Mouse (Mus musculus): ENCODE results near the gene Flvcr1. TPM values are rescaled to one million over a fixed set of nuclear protein-coding genes. Genes with fewer than 3 reads are reported as not detected.

Gene Flvcr1
- polyA plus RNA-seq (2014; fragmentation: Nextera tagmentation; extraction: Ambion mirVana), result 11.8 and 12.1 TPM in 2 replicates

DNA sequence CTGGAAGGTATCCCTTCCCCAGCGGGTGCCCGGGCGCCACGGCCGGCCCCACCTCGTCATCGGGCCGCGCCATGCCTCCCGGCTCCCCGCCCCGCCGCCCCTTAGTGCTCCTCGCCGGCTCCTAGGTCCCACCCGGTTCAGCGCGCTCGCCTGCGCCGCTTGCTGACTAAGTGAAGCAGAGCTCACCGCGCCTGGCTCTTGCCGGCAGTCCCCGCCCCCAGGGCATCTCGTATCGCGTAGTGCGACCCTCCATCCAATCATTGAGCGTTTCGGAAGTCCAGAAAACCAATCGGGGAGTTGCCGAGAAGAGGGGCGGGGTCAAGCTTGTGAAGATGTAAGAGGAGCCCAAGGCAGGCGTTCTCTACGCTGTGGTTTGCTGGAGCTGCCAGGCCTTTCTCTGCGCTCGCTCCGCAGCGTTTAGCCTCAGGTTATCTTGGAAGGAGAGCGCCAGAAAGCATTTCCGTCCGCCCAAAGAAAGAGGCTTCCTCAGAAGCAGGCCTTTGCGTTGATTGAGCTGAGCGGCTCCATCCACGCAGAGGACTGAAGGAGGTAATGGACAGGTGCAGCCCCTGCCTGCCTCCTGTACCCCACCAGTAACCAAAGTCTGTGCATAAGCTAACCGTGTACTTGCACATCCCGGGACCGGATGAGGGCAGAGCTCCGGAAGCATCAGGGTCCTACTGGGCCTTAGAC lies at the start of gene Flvcr1:
Gene Flvcr1 (minus strand): TSS at position 138 of the 693 bp plus-strand sequence.
- Histone ChIP-seq H3K27ac (ENCODE audit: low read depth, low read length) (peak within 1 kb of the TSS; percentile 82), H3K9me3 (ENCODE audit: control insufficient read depth, low read length) (no peaks in the 10 kb centered on the region), H3K4me2 (peak within 1 kb of the TSS; percentile 100), H3K36me3 (ENCODE audit: control insufficient read depth, insufficient read depth, low read length) (peaks cover 5% of the 10 kb centered on the region; the same call in 1 of the 2 replicates), H3K4me1 (replicated peaks; ENCODE audit: control insufficient read depth, insufficient read depth, low read length) (peaks cover 8% of the 10 kb centered on the region), H3K9ac (ENCODE audit: low read depth, low read length) (peak within 1 kb of the TSS; percentile 88), H3K27me3 (replicated peaks; ENCODE audit: control insufficient read depth, insufficient read depth, low read length) (no peaks in the 10 kb centered on the region), H3K4me3 (ENCODE audit: low read depth, low read length) (peak within 1 kb of the TSS; percentile 79)
- ATAC-seq (replicated peaks; ENCODE audit: low FRiP score) (peak; percentile 99), DNase-seq (ENCODE audit: low spot score) (peak; percentile 96)
- under 1% methylated on average over 50 of the region's 50 CpGs for WGBS

GRCm38 (mm10) chr1:191075199-191075883 lies 49.4 kb upstream of the Flvcr1 start:
- H3K4me3 ChIP-seq (ENCODE audit: low read depth, low read length), result no peak overlapping the region
- no peak overlapping the region for H3K4me2 ChIP-seq
- H3K9ac ChIP-seq (ENCODE audit: low read depth, low read length), result no peak overlapping the region
- no peaks in the 10 kb centered on the region for H3K9me3 ChIP-seq (ENCODE audit: control insufficient read depth, low read length)
- DNase-seq (ENCODE audit: low spot score) (no peak), ATAC-seq (replicated peaks; ENCODE audit: low FRiP score) (peak; percentile 30)
- no peaks in the 10 kb centered on the region for H3K27me3 ChIP-seq (replicated peaks; ENCODE audit: control insufficient read depth, insufficient read depth, low read length)
- WGBS, result 59% methylated on average over 10 of the region's 10 CpGs
- H3K27ac ChIP-seq (ENCODE audit: low read depth, low read length), result no peak overlapping the region
- H3K36me3 ChIP-seq (ENCODE audit: control insufficient read depth, insufficient read depth, low read length), result peaks cover 45% of the 10 kb centered on the region
- no peaks in the 10 kb centered on the region for H3K4me1 ChIP-seq (replicated peaks; ENCODE audit: control insufficient read depth, insufficient read depth, low read length)

DNA sequence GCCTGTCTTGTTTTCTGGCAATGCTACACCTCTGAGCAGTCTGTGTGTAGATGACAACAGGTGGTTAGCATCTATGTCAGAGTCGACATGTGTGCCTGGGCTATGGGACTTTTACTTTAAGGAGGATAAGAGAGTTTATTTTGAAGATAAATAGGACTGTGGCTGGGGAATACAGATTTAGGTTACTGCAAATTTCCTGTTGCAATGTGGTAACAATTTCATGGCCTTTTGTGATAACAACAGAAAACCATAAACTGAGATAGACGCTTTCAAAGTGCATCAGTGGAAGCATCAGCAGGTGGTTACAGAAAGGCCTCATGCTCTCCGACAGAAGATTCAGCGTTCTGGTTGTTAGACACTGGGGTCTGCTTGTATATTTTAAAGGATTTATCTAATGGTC lies 47.5 kb upstream of the Flvcr1 start:
- Histone ChIP-seq H3K9ac (ENCODE audit: low read depth, low read length) (no peak overlapping the region), H3K27ac (ENCODE audit: low read depth, low read length) (no peak overlapping the region), H3K4me1 (replicated peaks; ENCODE audit: control insufficient read depth, insufficient read depth, low read length) (no peaks in the 10 kb centered on the region), H3K9me3 (ENCODE audit: control insufficient read depth, low read length) (no peaks in the 10 kb centered on the region), H3K4me2 (no peak overlapping the region), H3K27me3 (replicated peaks; ENCODE audit: control insufficient read depth, insufficient read depth, low read length) (no peaks in the 10 kb centered on the region), H3K36me3 (ENCODE audit: control insufficient read depth, insufficient read depth, low read length) (peaks cover 59% of the 10 kb centered on the region), H3K4me3 (ENCODE audit: low read depth, low read length) (no peak overlapping the region)
- ATAC-seq (replicated peaks; ENCODE audit: low FRiP score) (no peak), DNase-seq (ENCODE audit: low spot score) (no peak)
- WGBS, result 77% methylated on average over 4 of the region's 4 CpGs

- Histone ChIP-seq H3K9ac (ENCODE audit: low read depth, low read length) (no peak overlapping the region), H3K36me3 (ENCODE audit: control insufficient read depth, insufficient read depth, low read length) (peaks cover 60% of the 10 kb centered on the region), H3K4me1 (replicated peaks; ENCODE audit: control insufficient read depth, insufficient read depth, low read length) (no peaks in the 10 kb centered on the region), H3K27ac (ENCODE audit: low read depth, low read length) (no peak overlapping the region), H3K4me2 (no peak overlapping the region), H3K4me3 (ENCODE audit: low read depth, low read length) (no peak overlapping the region), H3K27me3 (replicated peaks; ENCODE audit: control insufficient read depth, insufficient read depth, low read length) (no peaks in the 10 kb centered on the region), H3K9me3 (ENCODE audit: control insufficient read depth, low read length) (no peaks in the 10 kb centered on the region)
- ATAC-seq (replicated peaks; ENCODE audit: low FRiP score) (no peak), DNase-seq (ENCODE audit: low spot score) (no peak)
- 82% methylated on average over 6 of the region's 6 CpGs for WGBS
Measured at GRCm38 (mm10) chr1:191073001-191073400, 47.0 kb upstream of the Flvcr1 start.

GRCm38 (mm10) chr1:191072329-191072913 lies 46.5 kb upstream of the Flvcr1 start:
- Histone ChIP-seq H3K27me3 (replicated peaks; ENCODE audit: control insufficient read depth, insufficient read depth, low read length) (no peaks in the 10 kb centered on the region), H3K9ac (ENCODE audit: low read depth, low read length) (no peak overlapping the region), H3K4me2 (no peak overlapping the region), H3K4me3 (ENCODE audit: low read depth, low read length) (no peak overlapping the region), H3K27ac (ENCODE audit: low read depth, low read length) (no peak overlapping the region), H3K4me1 (replicated peaks; ENCODE audit: control insufficient read depth, insufficient read depth, low read length) (no peaks in the 10 kb centered on the region), H3K36me3 (ENCODE audit: control insufficient read depth, insufficient read depth, low read length) (peaks cover 54% of the 10 kb centered on the region), H3K9me3 (ENCODE audit: control insufficient read depth, low read length) (no peaks in the 10 kb centered on the region)
- 88% methylated on average over 16 of the region's 16 CpGs for WGBS
- DNase-seq (ENCODE audit: low spot score), result no peak
- ATAC-seq (replicated peaks; ENCODE audit: low FRiP score), result no peak

- 83% methylated on average over 6 of the region's 6 CpGs for WGBS
- Histone ChIP-seq H3K27ac (ENCODE audit: low read depth, low read length) (no peak overlapping the region), H3K4me2 (no peak overlapping the region), H3K4me1 (replicated peaks; ENCODE audit: control insufficient read depth, insufficient read depth, low read length) (no peaks in the 10 kb centered on the region), H3K9ac (ENCODE audit: low read depth, low read length) (no peak overlapping the region), H3K4me3 (ENCODE audit: low read depth, low read length) (no peak overlapping the region), H3K36me3 (ENCODE audit: control insufficient read depth, insufficient read depth, low read length) (peaks cover 48% of the 10 kb centered on the region), H3K27me3 (replicated peaks; ENCODE audit: control insufficient read depth, insufficient read depth, low read length) (no peaks in the 10 kb centered on the region), H3K9me3 (ENCODE audit: control insufficient read depth, low read length) (no peaks in the 10 kb centered on the region)
- ATAC-seq (replicated peaks; ENCODE audit: low FRiP score) (no peak), DNase-seq (ENCODE audit: low spot score) (no peak)
Measured at GRCm38 (mm10) chr1:191071613-191072012, 45.7 kb upstream of the Flvcr1 start.

- DNase-seq (ENCODE audit: low spot score) (no peak), ATAC-seq (replicated peaks; ENCODE audit: low FRiP score) (no peak)
- no peaks in the 10 kb centered on the region for H3K4me1 ChIP-seq (replicated peaks; ENCODE audit: control insufficient read depth, insufficient read depth, low read length)
- no peak overlapping the region for H3K4me3 ChIP-seq (ENCODE audit: low read depth, low read length)
- H3K36me3 ChIP-seq (ENCODE audit: control insufficient read depth, insufficient read depth, low read length), result peaks cover 51% of the 10 kb centered on the region
- H3K27me3 ChIP-seq (replicated peaks; ENCODE audit: control insufficient read depth, insufficient read depth, low read length), result no peaks in the 10 kb centered on the region
- H3K4me2 ChIP-seq, result no peak overlapping the region
- H3K9ac ChIP-seq (ENCODE audit: low read depth, low read length), result no peak overlapping the region
- WGBS, result 85% methylated on average over 4 of the region's 4 CpGs
- H3K9me3 ChIP-seq (ENCODE audit: control insufficient read depth, low read length), result no peaks in the 10 kb centered on the region
- no peak overlapping the region for H3K27ac ChIP-seq (ENCODE audit: low read depth, low read length)
Measured at GRCm38 (mm10) chr1:191070259-191070658, 44.3 kb upstream of the Flvcr1 start.

- peaks cover 10% of the 10 kb centered on the region for H3K4me1 ChIP-seq (replicated peaks; ENCODE audit: control insufficient read depth, insufficient read depth, low read length)
- 78% methylated on average over 5 of the region's 5 CpGs for WGBS
Measured at GRCm38 (mm10) chr1:191068377-191068776, 42.4 kb upstream of the Flvcr1 start.

More at GRCm38 (mm10) chr1:191068377-191068776, 42.4 kb upstream of the Flvcr1 start:
- Histone ChIP-seq H3K36me3 (ENCODE audit: control insufficient read depth, insufficient read depth, low read length) (peaks cover 49% of the 10 kb centered on the region), H3K27ac (ENCODE audit: low read depth, low read length) (no peak overlapping the region), H3K9me3 (ENCODE audit: control insufficient read depth, low read length) (no peaks in the 10 kb centered on the region), H3K4me3 (ENCODE audit: low read depth, low read length) (no peak overlapping the region), H3K27me3 (replicated peaks; ENCODE audit: control insufficient read depth, insufficient read depth, low read length) (no peaks in the 10 kb centered on the region), H3K9ac (ENCODE audit: low read depth, low read length) (no peak overlapping the region), H3K4me2 (no peak overlapping the region)
- ATAC-seq (replicated peaks; ENCODE audit: low FRiP score) (no peak), DNase-seq (ENCODE audit: low spot score) (no peak)
